Mouse (Mus musculus) embryonic fibroblast, embryonic 13.5 days (primary cell): Measurements from ENCODE around the gene Ncoa6. TPM values are rescaled to one million over a fixed set of nuclear protein-coding genes. Genes with fewer than 3 reads are reported as not detected.

Source experiments
- H3K27ac ChIP-seq: 2 replicates; pipeline ENCODE4 v1.5.1; 2012; ENCODE audit warnings: low read length, control low read depth, inconsistent platforms; ENCODE audit not compliant: insufficient read depth
- H3K4me1 ChIP-seq: 2 replicates; pipeline ENCODE4 v1.6.1; 2011; ENCODE audit warnings: low read length; ENCODE audit not compliant: control insufficient read depth, insufficient read depth
- H3K4me3 ChIP-seq: 2 replicates; pipeline ENCODE4 v1.5.1; 2011; ENCODE audit warnings: mild to moderate bottlenecking, control low read depth, low read length; ENCODE audit not compliant: insufficient read depth
- CTCF ChIP-seq: IDR thresholded peaks from 2 replicates; pipeline ENCODE4 v1.5.1; 2011; ENCODE audit warnings: mild to moderate bottlenecking, control low read depth, low read length, moderate library complexity, borderline replicate concordance; ENCODE audit not compliant: insufficient read depth
- POLR2A ChIP-seq: IDR thresholded peaks from 2 replicates; pipeline ENCODE4 v1.6.1; 2011; ENCODE audit warnings: low read depth, mild to moderate bottlenecking, control low read depth, low read length, moderate library complexity
- polyA plus RNA-seq: library from polyadenylated mRNA; stranded (reverse); fragments of >200 nt; gene quantifications from 2 replicates; pipeline ENCODE4 v1.2.4, GENCODE M21; 2011; ENCODE audit warnings: low read depth; ENCODE audit not compliant: missing spikeins, insufficient read length

The Ncoa6 gene
- polyA plus RNA-seq, 1 experiment = 44.7 TPM

GRCm38 (mm10) chr2:155373886-155374285 is 99.8 kb downstream of the Ncoa6 start:
- Histone ChIP-seq H3K27ac (no peak overlapping the region), H3K4me3 (no peak overlapping the region), H3K4me1 (peaks cover 6% of the 10 kb centered on the region)
- TF ChIP-seq CTCF = no peak
- TF ChIP-seq POLR2A = no peak

- Histone ChIP-seq H3K4me3 (no peak overlapping the region), H3K27ac (no peak overlapping the region), H3K4me1 (peaks cover 6% of the 10 kb centered on the region)
- TF ChIP-seq CTCF (no peak), POLR2A (no peak)
Measured at GRCm38 (mm10) chr2:155373302-155373701, 100.4 kb downstream of the Ncoa6 start.

- TF ChIP-seq POLR2A = no peak
- TF ChIP-seq CTCF = no peak
- H3K27ac ChIP-seq = no peak overlapping the region
- no peak overlapping the region for H3K4me3 ChIP-seq
- H3K4me1 ChIP-seq = peaks cover 6% of the 10 kb centered on the region
Measured at GRCm38 (mm10) chr2:155372451-155372850, 101.2 kb downstream of the Ncoa6 start.

GRCm38 (mm10) chr2:155369333-155369883 is 104.3 kb downstream of the Ncoa6 start:
- peaks cover 6% of the 10 kb centered on the region for H3K4me1 ChIP-seq
- H3K4me3 ChIP-seq = no peak overlapping the region
- H3K27ac ChIP-seq = no peak overlapping the region
- TF ChIP-seq POLR2A (no peak), CTCF (no peak)

GRCm38 (mm10) chr2:155367635-155368284 is 105.9 kb downstream of the Ncoa6 start:
- Histone ChIP-seq H3K27ac (no peak overlapping the region), H3K4me3 (no peak overlapping the region), H3K4me1 (peaks cover 6% of the 10 kb centered on the region)
- TF ChIP-seq POLR2A = no peak
- TF ChIP-seq CTCF = no peak

GRCm38 (mm10) chr2:155357686-155358399 is 115.9 kb downstream of the Ncoa6 start:
- Histone ChIP-seq H3K27ac (no peak overlapping the region), H3K4me3 (peak overlapping the region; percentile 26), H3K4me1 (no peaks in the 10 kb centered on the region; the same call in 1 of the 2 replicates)
- no peak for TF ChIP-seq POLR2A
- TF ChIP-seq CTCF = no peak

- H3K27ac ChIP-seq = no peak within 1 kb of the TSS
- TF ChIP-seq CTCF (no peak), POLR2A (peak; percentile 81)
- H3K4me1 ChIP-seq = no peaks in the 10 kb centered on the region; the same call in 1 of the 2 replicates
- peak within 1 kb of the TSS; percentile 78 for H3K4me3 ChIP-seq
Measured at GRCm38 (mm10) chr2:155356971-155357591, 116.6 kb downstream of the Ncoa6 start, which contains the start of gene Pigu. Gene Pigu, minus strand, starts transcription at chr2:155357430.

GRCm38 (mm10) chr2:155354402-155354801 is 119.3 kb downstream of the Ncoa6 start:
- TF ChIP-seq CTCF (no peak), POLR2A (no peak)
- H3K4me1 ChIP-seq = no peaks in the 10 kb centered on the region; the same call in 1 of the 2 replicates
- H3K4me3 ChIP-seq = no peak overlapping the region
- no peak overlapping the region for H3K27ac ChIP-seq

- Histone ChIP-seq H3K27ac (no peak overlapping the region), H3K4me1 (no peaks in the 10 kb centered on the region), H3K4me3 (no peak overlapping the region)
- TF ChIP-seq POLR2A (no peak), CTCF (no peak)
Measured at GRCm38 (mm10) chr2:155346670-155347069, 127.0 kb downstream of the Ncoa6 start.

Other genes with a start within 250 kb of the Ncoa6 start
- 498 and 600 TPM in 2 replicates for gene Dynlrb1, start 237.4 kb downstream of the Ncoa6 start, polyA plus RNA-seq
- gene Map1lc3a, start 197.6 kb downstream of the Ncoa6 start, polyA plus RNA-seq = 134 and 137 TPM in 2 replicates
- 40.6 and 43.9 TPM in 2 replicates for gene Pigu, start 116.5 kb downstream of the Ncoa6 start, polyA plus RNA-seq
- 73.2 and 77.7 TPM in 2 replicates for gene Trp53inp2, start 92.8 kb downstream of the Ncoa6 start, polyA plus RNA-seq
- gene Acss2, start 44.1 kb upstream of the Ncoa6 start, polyA plus RNA-seq = 7.1 and 10.1 TPM in 2 replicates
- gene Ggt7, start 44.3 kb upstream of the Ncoa6 start, polyA plus RNA-seq = 10.8 and 11.0 TPM in 2 replicates
- 23.4 and 37.7 TPM in 2 replicates for gene Gss, start 118.9 kb upstream of the Ncoa6 start, polyA plus RNA-seq
- not detected in 2 replicates for gene Myh7b, start 137.3 kb upstream of the Ncoa6 start, polyA plus RNA-seq
- 105 and 109 TPM in 2 replicates for gene Trpc4ap, start 218.5 kb upstream of the Ncoa6 start, polyA plus RNA-seq